Mouse (Mus musculus) bone marrow, adult 2 months (tissue): ENCODE measurements around the gene Cenpn. TPM values are rescaled to one million over a fixed set of nuclear protein-coding genes. Genes with fewer than 3 reads are reported as not detected.

Source experiments
- H3K27ac ChIP-seq: fragments of 200-500 bp; 2 replicates; pipeline ENCODE4 v1.5.1; 2012; ENCODE audit warnings: low read depth, mild to moderate bottlenecking, control low read depth, inconsistent platforms, low read length; ENCODE audit not compliant: control insufficient read depth, poor library complexity, insufficient read depth
- H3K4me1 ChIP-seq: fragments of 200-500 bp; 2 replicates; pipeline ENCODE4 v1.6.1; 2011; ENCODE audit warnings: low read length; ENCODE audit not compliant: control insufficient read depth, insufficient read depth
- H3K4me3 ChIP-seq: fragments of 200-500 bp; replicated peaks from 2 replicates; pipeline ENCODE3; 2011; ENCODE audit warnings: mild to moderate bottlenecking, low read depth, low read length, control low read depth; ENCODE audit not compliant: control insufficient read depth
- CTCF ChIP-seq: fragments of 200-500 bp; IDR thresholded peaks from 2 replicates; pipeline ENCODE4 v1.5.1; 2011; ENCODE audit warnings: low read length, control low read depth; ENCODE audit not compliant: control insufficient read depth, insufficient read depth
- POLR2A ChIP-seq: fragments of 200-500 bp; IDR thresholded peaks from 2 replicates; pipeline ENCODE4 v1.6.1; 2011; ENCODE audit warnings: low read depth, mild to moderate bottlenecking, control low read depth, low read length, borderline replicate concordance; ENCODE audit not compliant: control insufficient read depth
- WGBS: fragments of 180-500 bp; shearing (Covaris S2); methylation state at CpG from one replicate; pipeline ENCODE4 v1.1.7; 2018; 5-methylcytosine and 5-hydroxymethylcytosine counted together
- polyA plus RNA-seq: library from polyadenylated mRNA; stranded (reverse); fragments of >200 nt; gene quantifications from 2 replicates; pipeline ENCODE4 v1.2.4, GENCODE M21; 2011; ENCODE audit warnings: low replicate concordance; ENCODE audit not compliant: missing spikeins, insufficient read depth, insufficient read length

Gene Cenpn
- polyA plus RNA-seq, 1 experiment, result 21.8 TPM

GRCm38 (mm10) chr8:116892130-116892529, 29.4 kb upstream of the Cenpn start:
- 74% methylated on average over 3 of the region's 3 CpGs for WGBS
- TF ChIP-seq CTCF (no peak), POLR2A (no peak)
- H3K4me3 ChIP-seq, result no peak overlapping the region
- H3K27ac ChIP-seq, result no peak overlapping the region
- peaks cover 1% of the 10 kb centered on the region; the same call in 1 of the 2 replicates for H3K4me1 ChIP-seq

GRCm38 (mm10) chr8:116892636-116893035, 28.9 kb upstream of the Cenpn start:
- peaks cover 1% of the 10 kb centered on the region; the same call in 1 of the 2 replicates for H3K4me1 ChIP-seq
- no peak overlapping the region for H3K4me3 ChIP-seq
- no peak for TF ChIP-seq POLR2A
- no peak for TF ChIP-seq CTCF
- whole genome bisulfite sequencing, result 47% methylated on average over 9 of the region's 9 CpGs
- no peak overlapping the region for H3K27ac ChIP-seq

GRCm38 (mm10) chr8:116893938-116894337, 27.6 kb upstream of the Cenpn start:
- no peak for TF ChIP-seq POLR2A
- TF ChIP-seq CTCF, result no peak
- Histone ChIP-seq H3K4me3 (no peak overlapping the region), H3K4me1 (peaks cover 1% of the 10 kb centered on the region; the same call in 1 of the 2 replicates), H3K27ac (no peak overlapping the region)
- 42% methylated on average over 11 of the region's 11 CpGs for WGBS

GRCm38 (mm10) chr8:116895521-116895920, 26.0 kb upstream of the Cenpn start:
- H3K4me1 ChIP-seq, result peaks cover 1% of the 10 kb centered on the region; the same call in 1 of the 2 replicates
- 92% methylated on average over 6 of the region's 6 CpGs for WGBS
- H3K27ac ChIP-seq, result no peak overlapping the region
- no peak overlapping the region for H3K4me3 ChIP-seq
- no peak for TF ChIP-seq CTCF
- TF ChIP-seq POLR2A, result no peak

GRCm38 (mm10) chr8:116904736-116905135, 16.8 kb upstream of the Cenpn start:
- no peak overlapping the region for H3K4me3 ChIP-seq
- 94% methylated on average over 4 of the region's 4 CpGs for WGBS
- TF ChIP-seq POLR2A, result no peak
- no peak for TF ChIP-seq CTCF
- H3K4me1 ChIP-seq, result no peaks in the 10 kb centered on the region
- no peak overlapping the region for H3K27ac ChIP-seq

GRCm38 (mm10) chr8:116905252-116905651, 16.3 kb upstream of the Cenpn start:
- no peak for TF ChIP-seq CTCF
- no peak for TF ChIP-seq POLR2A
- WGBS, result 44% methylated on average over 4 of the region's 4 CpGs

GRCm38 (mm10) chr8:116905836-116906235, 15.7 kb upstream of the Cenpn start:
- TF ChIP-seq CTCF (no peak), POLR2A (no peak)
- WGBS, result 91% methylated on average over 4 of the region's 4 CpGs
- Histone ChIP-seq H3K4me1 (no peaks in the 10 kb centered on the region), H3K4me3 (no peak overlapping the region), H3K27ac (no peak overlapping the region)

More at GRCm38 (mm10) chr8:116905252-116905651, 16.3 kb upstream of the Cenpn start:
- H3K27ac ChIP-seq, result no peak overlapping the region
- H3K4me1 ChIP-seq, result no peaks in the 10 kb centered on the region
- no peak overlapping the region for H3K4me3 ChIP-seq

- peaks cover 1% of the 10 kb centered on the region; the same call in 1 of the 2 replicates for H3K4me1 ChIP-seq
Observed at GRCm38 (mm10) chr8:116921005-116921336, 559 bp upstream of the Cenpn start.

More at GRCm38 (mm10) chr8:116921005-116921336, 559 bp upstream of the Cenpn start:
- H3K27ac ChIP-seq, result peak overlapping the region; percentile 91
- TF ChIP-seq POLR2A (no peak), CTCF (no peak)
- 0% methylated on average over 22 of the region's 22 CpGs for WGBS
- H3K4me3 ChIP-seq, result peak overlapping the region; percentile 95
